Mouse (Mus musculus): ENCODE measurements around the gene Sephs1.

Gene Sephs1

DNA sequence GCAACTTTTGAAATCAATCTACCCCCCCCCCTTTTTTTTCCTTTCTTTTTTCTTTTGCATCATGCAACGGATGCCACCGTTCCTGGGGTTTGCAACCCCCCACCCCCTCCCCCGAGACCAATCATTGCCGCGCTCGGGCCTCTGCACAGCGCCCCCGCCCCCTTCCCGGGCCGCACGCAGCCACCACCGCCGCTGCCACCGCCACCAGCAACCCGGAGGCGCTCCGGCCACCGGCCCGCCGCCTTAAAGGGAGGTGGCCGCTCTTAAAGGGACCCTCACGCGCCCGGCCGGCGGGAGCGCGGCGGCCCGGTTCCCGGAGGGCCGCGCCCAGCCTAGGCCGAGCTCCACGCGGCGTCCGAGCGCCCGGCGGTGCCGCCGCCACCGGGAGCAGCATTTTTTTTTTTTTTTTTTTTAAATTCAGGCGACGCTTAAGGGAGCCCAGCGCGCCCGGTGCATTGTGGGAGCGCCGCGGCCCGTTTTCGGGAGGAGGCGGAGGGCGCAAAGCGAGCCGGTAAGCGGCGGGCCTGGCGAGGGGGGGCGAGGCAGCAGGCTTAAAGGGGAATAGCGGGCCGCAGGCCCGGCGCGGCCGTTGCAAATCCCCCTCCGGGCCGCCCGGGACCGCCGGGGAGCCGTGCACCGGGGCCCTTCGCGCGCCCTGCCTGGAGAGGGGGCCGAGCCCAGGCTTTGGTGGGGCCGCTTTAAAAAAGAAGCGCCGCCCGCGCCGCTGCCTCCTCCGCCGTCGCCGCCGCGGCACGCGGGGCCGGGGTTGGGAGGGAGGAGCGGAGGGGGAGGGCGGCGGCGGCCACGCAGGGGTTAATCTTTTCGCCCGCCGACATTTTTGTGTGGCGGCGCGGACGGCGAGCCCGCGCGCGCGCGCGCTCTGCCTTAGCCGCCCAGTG, at the start of gene Sephs1:
Gene Sephs1, plus strand, starts transcription at position 215 of the 899 bp plus-strand sequence.
- peak; percentile 83 for DNase-seq (ENCODE audit: extremely low read depth, insufficient read length, low spot score)

DNA sequence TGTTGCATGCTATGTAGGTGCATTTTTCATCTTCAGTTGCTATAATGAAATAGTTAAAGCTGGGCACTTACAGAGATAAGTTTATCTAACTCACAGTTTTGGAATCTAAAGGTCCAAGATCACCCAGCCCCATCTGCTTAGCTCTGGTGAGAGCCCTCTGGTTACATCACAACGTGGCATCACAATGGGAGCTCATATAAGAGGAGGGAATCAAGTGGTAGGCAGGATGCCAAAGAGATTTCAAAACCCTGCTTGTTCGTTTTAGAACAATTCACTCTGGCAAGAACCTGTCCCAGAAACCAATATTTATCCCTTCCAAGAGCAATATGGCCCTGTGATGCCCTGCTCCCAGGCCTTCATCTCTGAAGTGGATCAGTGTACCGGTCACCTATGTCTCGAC, 49.2 kb upstream of the Sephs1 start:
- no peak for DNase-seq (ENCODE audit: extremely low read depth, insufficient read length, low spot score)

DNA sequence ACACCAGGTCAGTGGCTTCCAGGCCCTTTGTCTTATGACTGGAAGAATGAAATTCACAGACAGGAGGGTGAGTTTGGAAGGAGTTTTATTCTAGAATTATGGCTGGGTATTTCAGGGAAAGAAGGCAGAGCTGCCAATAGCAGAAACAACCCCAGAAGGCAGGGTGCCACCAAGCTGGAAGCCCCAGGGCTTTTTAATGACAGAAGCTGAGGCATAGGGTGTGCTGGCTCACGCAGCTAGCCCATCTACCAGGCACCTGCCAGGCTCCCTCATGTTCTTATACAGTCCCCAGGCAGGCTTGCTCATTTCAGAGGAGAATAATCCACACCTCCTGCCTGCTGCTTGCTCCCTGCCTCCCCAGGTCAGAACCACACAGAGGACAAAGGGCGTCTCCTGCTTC, 31.9 kb upstream of the Sephs1 start:
- no peak for DNase-seq (ENCODE audit: extremely low read depth, insufficient read length, low spot score)

DNA sequence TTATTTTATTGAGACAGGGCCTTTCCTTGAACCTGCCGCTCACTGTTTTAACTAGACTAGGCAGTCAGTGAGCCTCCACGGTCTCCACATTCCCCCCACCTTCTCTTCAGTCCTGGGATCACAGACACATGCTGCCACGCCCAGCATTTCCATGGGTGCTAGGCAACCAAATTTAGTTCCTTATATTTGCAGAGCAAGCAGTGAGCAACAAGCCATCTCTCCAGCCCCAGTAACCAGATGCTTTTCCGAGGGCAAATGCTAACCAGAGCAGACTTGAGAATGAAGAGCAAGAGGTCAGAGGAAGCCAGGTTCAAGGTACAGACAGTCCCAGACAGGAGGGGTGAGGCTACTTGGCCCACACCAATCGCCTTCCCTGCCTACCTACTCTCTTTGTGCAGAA, 24.2 kb upstream of the Sephs1 start:
- no peak for DNase-seq (ENCODE audit: extremely low read depth, insufficient read length, low spot score)

DNA sequence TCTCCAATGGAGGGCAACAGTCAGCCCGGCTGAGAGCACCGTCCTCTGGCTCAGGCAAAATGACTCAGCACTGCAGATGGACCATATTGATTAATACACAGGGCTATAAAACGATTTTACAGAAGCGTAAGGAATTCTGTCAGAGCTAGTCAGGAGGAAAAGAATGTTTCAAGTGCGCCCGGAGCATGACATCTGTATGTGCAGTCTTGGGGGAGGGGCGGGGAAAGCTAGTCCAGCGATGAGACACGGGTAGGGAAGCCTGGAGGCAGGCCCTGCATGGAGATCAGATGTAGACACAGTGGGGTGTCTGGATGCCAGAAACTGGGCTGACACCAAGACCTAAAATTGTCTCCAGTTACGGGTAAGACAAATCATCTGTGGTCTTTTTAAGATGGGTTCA, 23.2 kb upstream of the Sephs1 start:
- no peak for DNase-seq (ENCODE audit: extremely low read depth, insufficient read length, low spot score)

DNA sequence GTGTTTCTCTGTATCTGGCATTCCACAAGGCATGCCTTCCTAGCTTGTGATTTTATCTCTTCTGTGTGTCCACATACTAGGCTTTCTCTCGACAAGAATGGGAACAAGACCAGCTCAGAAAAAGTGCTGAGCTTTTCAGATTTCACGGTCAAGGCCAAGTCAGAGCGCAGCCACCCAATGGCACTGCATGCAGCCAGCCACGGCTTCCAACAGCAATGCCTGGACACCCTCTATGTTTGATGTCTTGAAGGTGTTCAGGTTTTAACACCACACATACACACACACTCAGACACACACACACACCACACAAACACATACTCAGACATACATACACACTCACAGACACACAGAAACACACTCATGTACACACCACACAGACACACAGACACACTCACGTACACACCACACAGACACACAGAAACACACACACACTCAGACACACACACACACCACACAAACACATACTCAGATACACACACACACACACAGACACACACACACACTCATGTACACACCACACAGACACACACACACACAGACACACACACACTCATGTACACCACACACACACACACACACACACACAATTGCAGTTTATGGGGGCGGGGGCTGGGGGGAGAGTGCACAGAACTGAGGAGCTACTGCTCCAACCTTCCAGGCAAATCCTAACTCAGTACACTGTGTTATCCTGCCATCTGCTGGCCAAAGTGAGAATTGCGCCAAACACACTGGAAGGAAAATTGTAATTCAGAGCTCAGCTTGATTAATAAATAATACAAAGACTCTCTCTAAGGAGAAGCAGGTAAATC, 17.2 kb upstream of the Sephs1 start:
- DNase-seq (ENCODE audit: extremely low read depth, insufficient read length, low spot score): peak; percentile 10

DNA sequence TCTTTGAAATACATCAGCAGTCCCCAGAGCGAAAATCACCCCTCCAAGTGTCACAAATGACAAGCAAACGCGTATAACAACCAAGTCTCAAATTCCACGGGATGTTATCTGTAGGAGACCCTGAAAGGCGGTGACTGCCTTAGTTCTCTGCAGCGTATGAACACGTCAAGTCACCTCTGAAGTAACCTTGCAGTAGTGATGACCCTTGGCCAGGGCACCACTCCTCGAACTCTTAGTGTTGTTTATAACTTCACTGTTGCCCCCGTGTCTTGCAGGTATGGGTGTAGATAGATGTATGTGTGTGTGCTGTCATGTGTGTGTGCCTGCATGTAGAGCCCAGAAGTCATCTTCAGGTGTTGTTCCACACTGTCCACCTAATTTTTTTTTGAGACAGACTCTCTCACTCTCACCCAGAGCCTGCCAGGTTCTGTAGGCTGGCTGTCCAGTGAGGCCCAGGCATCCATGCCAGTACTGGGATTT, 16.5 kb upstream of the Sephs1 start:
- no peak for DNase-seq (ENCODE audit: extremely low read depth, insufficient read length, low spot score)

GRCm38 (mm10) chr2:4868028-4868725, 13.2 kb upstream of the Sephs1 start:
- no peak for DNase-seq (ENCODE audit: extremely low read depth, insufficient read length, low spot score)

DNA sequence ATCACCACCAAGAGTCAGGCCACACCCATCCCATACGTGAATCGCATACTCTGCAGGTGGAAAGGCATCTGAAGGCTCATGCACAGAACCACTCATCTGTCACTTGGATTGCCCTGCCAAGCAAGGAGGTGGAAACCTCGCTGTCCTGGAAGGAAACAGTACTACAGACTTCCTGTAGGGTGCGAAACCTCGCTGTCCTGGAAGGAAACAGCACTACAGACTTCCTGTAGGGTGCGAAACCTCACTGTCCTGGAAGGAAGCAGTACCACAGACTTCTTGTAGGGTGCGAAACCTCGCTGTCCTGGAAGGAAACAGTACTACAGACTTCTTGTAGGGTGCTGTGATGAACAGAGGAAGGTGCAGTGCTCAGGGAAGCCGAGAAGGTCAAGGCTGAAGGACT, 8.6 kb upstream of the Sephs1 start:
- no peak for DNase-seq (ENCODE audit: extremely low read depth, insufficient read length, low spot score)

DNA sequence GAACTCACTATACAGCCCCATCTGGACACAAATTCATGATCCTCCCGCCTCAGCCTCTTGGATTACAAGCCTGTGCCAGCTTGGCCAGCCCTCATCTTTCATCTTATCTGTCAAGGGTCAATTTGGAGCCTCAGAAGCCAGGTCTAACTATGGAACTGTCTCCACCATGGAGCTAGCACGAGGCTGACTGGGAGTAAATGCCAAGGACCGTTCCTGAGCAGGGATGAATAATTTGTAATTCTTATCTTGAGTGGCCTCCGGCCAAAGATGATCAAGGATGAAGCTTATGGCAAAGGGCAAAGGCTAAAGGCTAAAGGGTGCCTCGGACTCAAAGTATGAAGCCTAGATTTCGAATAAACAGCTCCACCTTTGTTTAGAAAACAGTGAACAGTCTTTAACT, 8.0 kb upstream of the Sephs1 start:
- no peak for DNase-seq (ENCODE audit: extremely low read depth, insufficient read length, low spot score)

DNA sequence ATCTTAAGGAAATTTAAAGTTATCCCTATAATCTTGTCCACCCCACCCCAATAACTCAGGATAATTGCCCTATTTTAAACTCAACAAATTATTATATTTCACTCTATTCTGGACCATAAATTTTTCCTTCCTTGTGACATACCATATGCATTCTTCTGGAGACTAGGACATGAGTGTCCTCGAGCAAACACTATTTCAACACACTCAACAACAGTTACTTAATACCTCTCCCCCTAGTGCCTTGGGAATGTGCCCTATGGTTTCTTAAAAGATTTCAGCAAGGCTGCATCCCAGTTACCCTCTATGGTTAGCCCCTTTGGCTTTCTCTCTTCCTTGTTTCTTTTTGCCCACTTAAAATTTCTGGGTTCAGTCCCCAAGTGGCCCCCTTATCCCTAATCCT, 6.3 kb upstream of the Sephs1 start:
- no peak for DNase-seq (ENCODE audit: extremely low read depth, insufficient read length, low spot score)

DNA sequence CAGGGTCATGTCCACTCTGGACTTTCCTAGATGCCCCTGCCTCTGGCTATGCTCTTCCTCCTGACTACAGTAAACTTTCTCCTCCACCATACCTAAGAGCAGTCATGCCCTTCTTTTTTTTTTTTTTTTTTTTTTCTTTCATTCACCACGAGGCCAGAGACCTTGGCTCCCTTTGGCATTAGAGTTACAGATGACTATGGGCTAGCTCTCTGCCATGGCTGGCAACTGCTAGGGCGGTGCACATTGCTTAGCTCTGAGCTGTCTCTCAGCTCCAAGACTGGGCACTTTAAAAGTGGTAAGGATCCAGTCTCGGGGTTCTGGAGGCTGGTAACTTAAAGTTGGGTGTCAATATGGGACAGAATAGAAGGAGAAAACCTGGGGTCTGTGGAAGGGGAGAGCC, 5.2 kb upstream of the Sephs1 start:
- DNase-seq (ENCODE audit: extremely low read depth, insufficient read length, low spot score): no peak

- no peak for DNase-seq (ENCODE audit: extremely low read depth, insufficient read length, low spot score)
Observed at GRCm38 (mm10) chr2:4880737-4881349, 521 bp upstream of the Sephs1 start.

DNA sequence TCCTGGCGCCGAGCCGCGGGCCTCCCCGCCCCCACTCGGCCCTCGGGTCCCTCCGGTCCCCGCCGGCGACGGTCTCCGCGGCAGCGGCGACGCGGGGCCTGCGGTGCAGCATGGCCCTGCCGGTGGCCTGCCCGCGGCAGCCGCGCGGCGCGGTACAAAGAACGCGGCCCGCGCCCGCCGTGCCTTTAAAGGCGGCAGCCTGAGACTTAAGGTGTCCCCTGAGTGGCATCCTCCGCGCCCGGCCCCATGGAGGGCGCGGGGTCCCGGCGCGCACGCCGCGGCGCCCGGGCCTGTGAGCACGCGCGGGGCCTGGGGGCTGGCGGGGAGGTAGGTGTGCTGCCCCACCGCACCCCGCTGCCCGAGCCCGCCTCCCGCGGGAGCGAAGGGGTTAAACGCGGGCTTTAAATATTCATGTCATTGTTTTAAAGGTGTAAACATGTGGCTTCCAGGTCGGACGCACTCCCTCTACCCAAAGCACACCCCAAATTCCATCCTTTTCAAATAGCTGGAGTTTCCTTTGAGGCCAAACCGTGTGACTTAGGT, 956 bp downstream of the Sephs1 start:
- peak; percentile 71 for DNase-seq (ENCODE audit: extremely low read depth, insufficient read length, low spot score)

GRCm38 (mm10) chr2:4883009-4883704, 1.8 kb downstream of the Sephs1 start:
- no peak for DNase-seq (ENCODE audit: extremely low read depth, insufficient read length, low spot score)

- no peak for DNase-seq (ENCODE audit: extremely low read depth, insufficient read length, low spot score)
Observed at GRCm38 (mm10) chr2:4886896-4887295, 5.5 kb downstream of the Sephs1 start.

DNA sequence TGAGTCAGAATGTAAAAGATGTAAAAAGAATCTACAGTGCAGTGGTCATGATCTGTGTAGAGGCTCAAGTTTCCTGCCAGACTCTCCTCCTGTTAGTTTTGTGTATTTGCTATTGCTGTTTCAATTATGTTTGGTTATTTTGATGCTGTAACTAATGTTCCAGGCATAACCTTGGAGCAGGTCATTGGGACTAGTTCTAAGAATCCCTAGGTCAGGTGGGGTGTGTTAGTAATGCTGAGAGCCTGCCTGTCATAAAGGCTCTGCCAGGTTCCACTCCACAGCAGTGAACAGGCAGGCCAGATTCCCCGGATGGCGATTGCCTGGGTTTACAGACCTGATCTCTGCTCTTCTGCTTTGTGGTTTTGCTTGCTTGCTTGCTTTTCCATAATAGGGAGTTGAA, 14.2 kb downstream of the Sephs1 start:
- DNase-seq (ENCODE audit: extremely low read depth, insufficient read length, low spot score): no peak

GRCm38 (mm10) chr2:4896970-4897369, 15.6 kb downstream of the Sephs1 start:
- no peak for DNase-seq (ENCODE audit: extremely low read depth, insufficient read length, low spot score)

GRCm38 (mm10) chr2:4900624-4901023, 19.3 kb downstream of the Sephs1 start:
- DNase-seq (ENCODE audit: extremely low read depth, insufficient read length, low spot score): no peak

DNA sequence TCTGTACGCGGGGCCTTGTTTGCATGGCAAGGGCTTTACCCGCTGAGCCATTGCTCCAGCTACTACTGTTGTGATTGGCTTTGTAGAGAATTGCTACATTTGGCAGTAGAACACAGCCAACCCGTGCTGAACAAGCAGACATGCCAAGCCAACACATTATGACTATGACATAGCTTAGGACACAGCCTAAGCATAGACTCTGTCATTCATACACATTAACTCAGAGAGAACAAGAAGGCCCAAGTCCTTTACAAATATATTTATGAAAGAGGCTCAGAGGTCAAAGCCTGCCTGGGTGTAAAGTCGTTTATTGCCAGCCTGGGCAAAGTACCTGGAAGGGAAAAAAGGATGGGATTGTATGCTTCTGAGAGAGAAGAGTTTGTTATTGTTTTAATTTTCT, 21.0 kb downstream of the Sephs1 start:
- no peak for DNase-seq (ENCODE audit: extremely low read depth, insufficient read length, low spot score)

Measured in 3134 (cell line).